Mouse (Mus musculus): Measurements from ENCODE around the gene Deup1.

Deup1 gene

GRCm38 (mm10) chr9:15627785-15628287 lies at the start of gene Deup1:
Gene Deup1 (minus strand): TSS chr9:15627933.
- no peak for DNase-seq (ENCODE audit: low spot score in 2 of 2)

GRCm38 (mm10) chr9:15672251-15672650 lies 44.5 kb upstream of the Deup1 start:
- DNase-seq (ENCODE audit: low spot score in 2 of 2), result no peak

GRCm38 (mm10) chr9:15670002-15670527 lies 42.3 kb upstream of the Deup1 start:
- DNase-seq (ENCODE audit: low spot score in 2 of 2), result no peak

- no peak for DNase-seq (ENCODE audit: low spot score in 2 of 2)
Measured at GRCm38 (mm10) chr9:15669452-15669851, 41.7 kb upstream of the Deup1 start.

GRCm38 (mm10) chr9:15664606-15665005 lies 36.9 kb upstream of the Deup1 start:
- no peak for DNase-seq (ENCODE audit: low spot score in 2 of 2)

GRCm38 (mm10) chr9:15659069-15659468 lies 31.3 kb upstream of the Deup1 start:
- no peak for DNase-seq (ENCODE audit: low spot score in 2 of 2)

- no peak for DNase-seq (ENCODE audit: low spot score in 2 of 2)
Measured at GRCm38 (mm10) chr9:15658236-15658785, 30.6 kb upstream of the Deup1 start.

- no peak for DNase-seq (ENCODE audit: low spot score in 2 of 2)
Measured at GRCm38 (mm10) chr9:15653036-15653435, 25.3 kb upstream of the Deup1 start.

GRCm38 (mm10) chr9:15649977-15650376 lies 22.2 kb upstream of the Deup1 start:
- no peak for DNase-seq (ENCODE audit: low spot score in 2 of 2)

- no peak for DNase-seq (ENCODE audit: low spot score in 2 of 2)
Measured at GRCm38 (mm10) chr9:15627384-15627783, 349 bp downstream of the Deup1 start.

- no peak for DNase-seq (ENCODE audit: low spot score in 2 of 2)
Measured at GRCm38 (mm10) chr9:15624739-15625138, 3.0 kb downstream of the Deup1 start.

- no peak for DNase-seq (ENCODE audit: low spot score in 2 of 2)
Measured at GRCm38 (mm10) chr9:15619767-15620166, 8.0 kb downstream of the Deup1 start.

GRCm38 (mm10) chr9:15619020-15619590 lies 8.6 kb downstream of the Deup1 start:
- DNase-seq (ENCODE audit: low spot score in 2 of 2), result no peak

GRCm38 (mm10) chr9:15617061-15617460 lies 10.7 kb downstream of the Deup1 start:
- no peak for DNase-seq (ENCODE audit: low spot score in 2 of 2)

GRCm38 (mm10) chr9:15616471-15616870 lies 11.3 kb downstream of the Deup1 start:
- DNase-seq (ENCODE audit: low spot score in 2 of 2), result no peak

- DNase-seq (ENCODE audit: low spot score in 2 of 2), result no peak
Measured at GRCm38 (mm10) chr9:15609280-15609930, 18.3 kb downstream of the Deup1 start.

GRCm38 (mm10) chr9:15607601-15608000 lies 20.1 kb downstream of the Deup1 start:
- DNase-seq (ENCODE audit: low spot score in 2 of 2), result no peak

- DNase-seq (ENCODE audit: low spot score in 2 of 2), result no peak
Measured at GRCm38 (mm10) chr9:15603156-15603555, 24.6 kb downstream of the Deup1 start.

GRCm38 (mm10) chr9:15600859-15601540 lies 26.7 kb downstream of the Deup1 start:
- no peak for DNase-seq (ENCODE audit: low spot score in 2 of 2)

- DNase-seq (ENCODE audit: low spot score in 2 of 2), result no peak
Measured at GRCm38 (mm10) chr9:15600156-15600858, 27.4 kb downstream of the Deup1 start.

GRCm38 (mm10) chr9:15596598-15596997 lies 31.1 kb downstream of the Deup1 start:
- no peak for DNase-seq (ENCODE audit: low spot score in 2 of 2)

- DNase-seq (ENCODE audit: low spot score in 2 of 2), result no peak
Measured at GRCm38 (mm10) chr9:15594148-15594547, 33.6 kb downstream of the Deup1 start.
